Mouse (Mus musculus) ES-Bruce4 (cell line): ENCODE results near the gene Ntn3.

Experiments used
- CTCF ChIP-seq: IDR thresholded peaks from one replicate; pipeline ENCODE4 v1.8.1; 2011; ENCODE audit warnings: low read depth, low read length
- POLR2A ChIP-seq: IDR thresholded peaks from one replicate; pipeline ENCODE4 v1.8.1; 2011; ENCODE audit warnings: low read length; ENCODE audit not compliant: insufficient read depth

- TF ChIP-seq POLR2A (no peak), CTCF (no peak)
These were observed 35.1 kb downstream of the Ntn3 start for GRCm38 (mm10) chr17:24174259-24174658.
